Mouse (Mus musculus) granulocyte monocyte progenitor cell, adult 5-6 weeks (primary cell): ENCODE data around the gene Cpsf4. TPM values are rescaled to one million over a fixed set of nuclear protein-coding genes. Genes with fewer than 3 reads are reported as not detected.
A peak's percentile ranks its signal among the peaks of the same experiment; 100 is the strongest.
"Not testable (repeated sequence)": the region's sequence is repeated elsewhere in the genome, so short reads cannot be mapped to it uniquely, and the experiment has no call there.

ENCODE experiments used
- ATAC-seq: replicated peaks from 2 replicates; pipeline ENCODE4 v1.8.0; 2016; ENCODE audit warnings: mild to moderate bottlenecking, moderate TSS enrichment, inconsistent platforms; ENCODE audit not compliant: poor library complexity, severe bottlenecking
- total RNA-seq, 2 experiments: library from RNA; stranded (forward) in 1 of 2; stranded (reverse) in 1 of 2; fragments of 200-712, 200-1000 nt in 1 of 2; fragments of >200 nt in 1 of 2; fragmentation: Nextera tagmentation in 1 of 2; gene quantifications; 2 replicates each; pipeline ENCODE4 v1.2.3; 2014 to 2017

The Cpsf4 gene
- total RNA-seq, 2 experiments from 2014 or later, result 45.3 to 51.3 TPM

DNA sequence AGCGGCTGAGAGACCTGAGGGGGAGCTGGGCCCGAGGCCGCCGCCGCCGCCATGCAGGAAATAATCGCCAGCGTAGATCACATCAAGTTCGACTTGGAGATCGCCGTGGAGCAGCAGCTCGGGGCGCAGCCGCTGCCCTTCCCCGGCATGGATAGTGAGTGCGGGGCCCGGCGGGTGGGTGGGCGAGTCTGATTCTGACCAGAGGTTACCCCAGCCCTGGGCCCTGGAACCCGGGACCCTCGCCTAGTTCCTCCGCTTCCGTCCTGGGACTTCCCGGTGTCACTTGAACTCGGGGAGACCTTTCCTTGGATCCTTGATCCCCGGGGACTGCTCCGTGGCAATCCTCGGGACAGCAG, 271 bp downstream of the Cpsf4 start:
- no peak for ATAC-seq

GRCm38 (mm10) chr5:145178461-145178980, 11.5 kb downstream of the Cpsf4 start:
- peak; percentile 45 for ATAC-seq

DNA sequence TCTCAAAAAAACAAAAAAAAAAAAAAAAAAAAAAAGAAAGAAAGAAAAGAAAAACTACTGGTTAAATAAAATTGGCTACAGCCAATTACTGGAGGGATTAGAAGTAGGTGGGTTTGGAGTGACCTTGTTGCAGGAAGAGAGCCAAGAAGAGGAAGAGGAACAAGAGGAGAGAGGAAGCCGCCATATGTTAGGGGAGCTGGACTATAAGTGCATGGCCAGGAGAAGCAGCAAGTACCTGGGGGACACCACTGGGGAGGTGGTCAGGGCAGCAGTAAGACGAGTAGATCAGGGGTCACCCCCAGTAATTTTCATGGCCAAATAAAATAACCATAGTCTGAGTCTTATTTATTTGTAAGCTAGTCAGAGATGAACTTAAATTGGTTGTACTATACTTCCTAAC, 18.2 kb downstream of the Cpsf4 start:
- ATAC-seq, result peak; percentile 65

DNA sequence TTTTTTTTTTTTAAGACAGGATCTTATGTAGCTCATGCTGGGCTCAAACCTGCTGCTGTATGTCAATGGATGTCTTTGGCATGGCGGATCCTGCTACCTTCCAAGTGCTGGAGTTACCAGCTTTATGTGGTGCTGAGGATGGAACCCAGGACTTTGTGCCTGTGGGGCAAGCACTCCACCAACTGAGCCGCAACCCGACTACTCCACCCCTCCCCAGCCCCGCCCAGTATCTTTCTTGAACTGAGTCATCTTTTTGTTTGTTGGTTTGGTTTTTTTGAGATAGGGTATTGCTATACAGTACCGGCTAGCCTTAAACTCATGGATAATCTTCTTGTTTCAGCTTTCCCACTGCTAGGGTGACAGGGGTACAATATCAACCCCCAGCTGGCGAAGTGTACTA, 22.4 kb downstream of the Cpsf4 start:
- no peak for ATAC-seq

DNA sequence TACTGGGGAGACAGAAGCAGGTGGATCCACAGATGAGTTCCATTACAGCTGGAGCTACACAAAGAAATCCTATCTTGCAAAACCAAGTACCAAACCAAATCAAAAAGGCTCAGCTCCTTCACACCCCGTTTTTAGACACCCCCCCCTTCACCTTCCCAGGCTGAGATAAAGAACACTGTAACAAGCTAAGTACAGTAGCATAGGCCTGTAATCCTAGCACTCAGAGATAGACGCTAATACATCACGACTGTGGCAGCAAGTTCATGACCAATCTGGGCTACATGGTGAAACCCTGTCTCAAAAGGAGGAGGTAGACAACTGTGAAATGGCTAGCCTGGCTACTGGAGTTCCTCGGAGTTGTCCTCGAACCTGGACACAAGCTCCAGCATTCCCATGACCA, 23.4 kb downstream of the Cpsf4 start:
- no peak for ATAC-seq

DNA sequence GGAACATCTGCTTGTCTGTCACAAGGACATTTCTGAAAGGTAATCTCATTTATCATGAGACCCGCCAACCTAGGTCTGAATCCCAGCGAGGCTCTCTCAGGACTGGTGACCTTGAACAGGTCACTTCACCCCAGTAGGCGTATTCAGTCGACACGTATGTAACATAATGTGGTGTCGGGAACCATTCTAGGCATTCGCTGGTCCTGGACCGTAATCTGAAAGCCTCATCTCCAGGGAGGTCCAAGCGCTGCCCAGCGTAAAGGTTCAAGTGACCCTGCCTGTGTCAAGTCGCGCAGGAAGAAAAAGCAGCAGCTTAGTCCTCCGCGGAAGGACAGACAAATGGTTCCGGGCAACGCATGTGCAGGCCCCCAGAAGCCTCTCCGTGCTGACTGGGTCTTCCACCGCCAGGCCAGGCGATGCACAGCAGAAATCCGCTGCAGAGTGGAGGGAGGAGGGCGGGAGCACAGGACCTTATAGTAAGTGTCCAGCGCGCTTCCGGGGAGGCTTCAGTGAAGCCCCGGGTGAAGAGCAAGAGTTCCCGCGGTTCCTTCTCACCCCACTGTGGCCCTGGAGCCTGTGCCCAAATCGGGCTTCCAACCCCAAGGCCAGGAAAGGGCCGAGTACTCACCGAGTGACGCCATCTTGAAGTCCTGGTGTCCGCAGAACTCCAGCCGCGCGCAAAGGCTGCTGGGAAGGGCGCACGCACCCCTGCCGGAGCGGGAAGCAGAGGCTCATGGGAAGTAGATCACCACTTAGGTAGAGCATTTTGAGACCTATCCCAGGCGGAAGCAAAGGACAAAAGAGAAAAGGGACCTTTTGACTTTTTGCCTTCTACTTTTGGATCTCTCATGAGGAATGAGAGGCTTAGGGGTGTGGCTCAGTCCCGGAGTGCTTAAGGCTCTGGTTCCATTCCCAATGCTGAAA, 24.1 kb downstream of the Cpsf4 start:
- ATAC-seq, result peak; percentile 97

- no peak for ATAC-seq
Measured at GRCm38 (mm10) chr5:145191962-145192361, 24.9 kb downstream of the Cpsf4 start, which contains the start of gene Atp5j2. Atp5j2 (minus strand) TSS chr5:145192062.

- ATAC-seq, result peak; percentile 18
Measured at GRCm38 (mm10) chr5:145200387-145200786, 33.4 kb downstream of the Cpsf4 start.

GRCm38 (mm10) chr5:145201321-145201991, 34.4 kb downstream of the Cpsf4 start, which contains the start of gene Zkscan14:
Zkscan14 (minus strand) TSS chr5:145201868.
- peak; percentile 59 for ATAC-seq

GRCm38 (mm10) chr5:145202446-145202845, 35.4 kb downstream of the Cpsf4 start:
- ATAC-seq, result no peak

GRCm38 (mm10) chr5:145203936-145204691, 37.1 kb downstream of the Cpsf4 start, which contains the start of gene Zkscan5:
Zkscan5 (plus strand) TSS chr5:145204562.
- peak; percentile 76 for ATAC-seq

DNA sequence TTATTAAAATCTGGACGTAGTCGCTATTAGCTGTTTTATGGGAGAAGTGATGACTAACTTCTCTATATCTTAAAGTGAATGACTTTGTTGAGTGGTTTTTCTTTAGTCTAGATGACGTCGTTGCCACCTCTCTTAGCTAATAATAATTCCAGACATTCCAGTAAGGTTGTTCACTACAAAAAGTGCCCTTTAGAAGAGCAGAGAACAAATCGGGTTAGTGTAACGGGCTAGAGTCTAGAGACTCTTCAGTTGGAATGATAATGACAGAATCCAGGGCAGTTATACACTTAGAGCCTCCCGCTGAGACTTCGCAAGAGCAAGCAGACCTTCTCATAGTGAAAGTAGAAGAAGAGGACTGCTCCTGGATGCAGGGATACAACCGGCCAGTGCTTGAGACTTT, 38.0 kb downstream of the Cpsf4 start:
- ATAC-seq, result no peak

- ATAC-seq, result no peak
Measured at GRCm38 (mm10) chr5:145207385-145207784, 40.4 kb downstream of the Cpsf4 start.

GRCm38 (mm10) chr5:145207954-145208353, 40.9 kb downstream of the Cpsf4 start:
- ATAC-seq, result peak; percentile 6

DNA sequence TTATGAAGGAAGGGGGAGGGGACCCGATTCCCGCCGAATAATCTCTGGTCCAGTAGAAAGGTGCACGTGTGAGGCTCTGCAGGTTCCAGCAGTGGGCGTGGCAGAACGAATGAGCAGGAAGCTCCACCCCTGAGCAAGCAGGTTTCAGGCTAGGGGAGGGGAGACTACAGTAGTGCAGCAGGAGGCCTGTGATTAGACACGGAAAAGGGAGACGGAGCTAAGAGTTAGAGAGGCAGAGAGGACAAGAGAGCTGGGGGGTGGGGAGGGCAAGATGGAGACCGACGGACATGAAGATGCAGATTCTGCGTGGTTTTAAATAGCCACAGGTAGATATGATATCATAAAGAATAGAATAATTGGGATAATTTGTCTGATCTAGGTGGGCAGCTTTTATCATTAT, 41.4 kb downstream of the Cpsf4 start:
- not testable (repeated sequence) for ATAC-seq

DNA sequence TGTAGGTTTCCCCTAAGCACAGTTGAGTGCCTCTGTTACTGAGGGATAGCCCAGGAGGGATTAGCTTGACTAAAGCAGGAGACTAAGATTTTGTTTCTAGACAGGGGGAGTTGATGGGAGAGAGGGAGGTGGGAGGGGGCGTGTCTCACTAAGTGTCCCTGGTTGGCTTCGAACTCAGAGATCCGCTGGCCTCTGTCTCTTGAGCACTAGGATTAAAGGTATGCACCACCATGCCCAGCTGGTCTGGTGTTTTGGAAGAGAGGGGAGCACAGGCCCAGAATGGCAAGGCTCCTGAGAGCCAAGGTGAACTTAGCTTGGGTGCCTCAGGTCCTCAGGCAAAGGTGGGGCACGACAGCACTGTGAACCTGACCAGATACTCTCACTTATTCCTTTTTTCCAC, 44.3 kb downstream of the Cpsf4 start:
- no peak for ATAC-seq

DNA sequence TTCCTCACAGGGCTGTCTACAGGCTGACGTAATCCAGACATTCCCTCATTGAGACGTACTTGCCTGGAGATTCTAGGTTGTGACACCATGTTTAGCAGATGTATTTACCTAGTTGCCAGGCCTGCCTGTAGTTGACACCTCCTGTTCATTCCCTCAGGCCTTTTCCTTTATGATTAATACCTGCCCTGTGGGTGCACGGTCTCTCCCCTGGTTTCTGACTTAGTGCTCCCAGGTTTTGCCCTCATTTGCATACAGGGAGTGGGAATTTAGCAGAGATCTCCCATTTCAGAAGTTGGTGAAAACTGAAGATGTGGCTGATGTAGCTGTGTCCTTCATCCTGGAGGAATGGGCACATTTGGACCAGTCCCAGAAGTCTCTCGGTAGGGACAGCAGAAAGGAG, 45.2 kb downstream of the Cpsf4 start:
- ATAC-seq, result no peak

- no peak for ATAC-seq
Measured at GRCm38 (mm10) chr5:145213505-145213904, 46.5 kb downstream of the Cpsf4 start.

- peak; percentile 50 for ATAC-seq
Measured at GRCm38 (mm10) chr5:145214679-145215078, 47.7 kb downstream of the Cpsf4 start.

GRCm38 (mm10) chr5:145217746-145218145, 50.7 kb downstream of the Cpsf4 start:
- ATAC-seq, result no peak
